Mouse (Mus musculus) left cerebral cortex, postnatal 10 days (tissue): ENCODE results near the gene Nid2. TPM values are rescaled to one million over a fixed set of nuclear protein-coding genes. Genes with fewer than 3 reads are reported as not detected.

ENCODE experiments used
- DNase-seq, 2 experiments: peaks; one replicate each; pipeline ENCODE4 v3.0.0; 2021 to 2022; ENCODE audit warnings: low spot score in 2 of 2, mixed read lengths in 1 of 2; ENCODE audit errors: extremely low spot score in 1 of 2
- intact Hi-C: fragments of 180-260 bp; cut with DNase I; formaldehyde crosslinking; loops from one replicate; pipeline ENCODE4 v1.15.1; 2025
- total RNA-seq, 2 experiments: library from RNA; stranded (reverse); gene quantifications; 2 replicates each; pipeline ENCODE4 v1.2.3; 2021

Gene Nid2
- total RNA-seq, 2 experiments from 2014 or later, result 13.0 to 14.9 TPM

GRCm38 (mm10) chr14:19739416-19740146, 11.5 kb upstream of the Nid2 start:
- intact Hi-C loops, result no loop called here

GRCm38 (mm10) chr14:19740147-19740738, 10.8 kb upstream of the Nid2 start:
- DNase-seq, result no peak
- intact Hi-C loops, result no loop called here

More at GRCm38 (mm10) chr14:19739416-19740146, 11.5 kb upstream of the Nid2 start:
- no peak for DNase-seq

GRCm38 (mm10) chr14:19744876-19745275, 6.2 kb upstream of the Nid2 start:
- DNase-seq, result no peak
- intact Hi-C loops, result no loop called here

- intact Hi-C loops, result no loop called here
- DNase-seq, result no peak
Measured at GRCm38 (mm10) chr14:19746232-19746631, 4.8 kb upstream of the Nid2 start.

- intact Hi-C loops, result no loop called here
Measured at GRCm38 (mm10) chr14:19746731-19747130, 4.3 kb upstream of the Nid2 start.

GRCm38 (mm10) chr14:19749743-19750142, 1.3 kb upstream of the Nid2 start:
- DNase-seq, result no peak
- intact Hi-C loops, result loop anchor here (5.0 kb wide), 2 partner anchors 42 to 48 kb away; no protein-coding TSS in a partner anchor

More at GRCm38 (mm10) chr14:19746731-19747130, 4.3 kb upstream of the Nid2 start:
- no peak for DNase-seq

GRCm38 (mm10) chr14:19750411-19751024, 547 bp upstream of the Nid2 start:
- DNase-seq, result peak in 1 of 2 experiments; percentile 71
- intact Hi-C loops, result loop anchor here (5.0 kb wide), 2 partner anchors 43 to 47 kb away; no protein-coding TSS in a partner anchor

GRCm38 (mm10) chr14:19752276-19752675, 1.2 kb downstream of the Nid2 start:
- intact Hi-C loops, result loop anchor here (5.0 kb wide), 2 partner anchors 45 kb away; no protein-coding TSS in a partner anchor
- DNase-seq, result peak in 1 of 2 experiments; percentile 69

- intact Hi-C loops, result no loop called here
Measured at GRCm38 (mm10) chr14:19759277-19760193, 8.5 kb downstream of the Nid2 start.

GRCm38 (mm10) chr14:19760721-19761120, 9.7 kb downstream of the Nid2 start:
- intact Hi-C loops, result no loop called here
- DNase-seq, result no peak

More at GRCm38 (mm10) chr14:19759277-19760193, 8.5 kb downstream of the Nid2 start:
- DNase-seq, result no peak

GRCm38 (mm10) chr14:19762014-19762413, 10.9 kb downstream of the Nid2 start:
- DNase-seq, result no peak

GRCm38 (mm10) chr14:19763527-19763926, 12.5 kb downstream of the Nid2 start:
- DNase-seq, result peak in 1 of 2 experiments; percentile 56
- intact Hi-C loops, result no loop called here

More at GRCm38 (mm10) chr14:19762014-19762413, 10.9 kb downstream of the Nid2 start:
- intact Hi-C loops, result no loop called here

GRCm38 (mm10) chr14:19764331-19764730, 13.3 kb downstream of the Nid2 start:
- no peak for DNase-seq
- intact Hi-C loops, result no loop called here

- intact Hi-C loops, result no loop called here
- no peak for DNase-seq
Measured at GRCm38 (mm10) chr14:19765539-19766379, 14.7 kb downstream of the Nid2 start.

- DNase-seq, result no peak
- intact Hi-C loops, result no loop called here
Measured at GRCm38 (mm10) chr14:19766380-19766649, 15.2 kb downstream of the Nid2 start.

- no peak for DNase-seq
- intact Hi-C loops, result no loop called here
Measured at GRCm38 (mm10) chr14:19768648-19769047, 17.6 kb downstream of the Nid2 start.

- intact Hi-C loops, result no loop called here
- peak in 1 of 2 experiments; percentile 45 for DNase-seq
Measured at GRCm38 (mm10) chr14:19769441-19770200, 18.6 kb downstream of the Nid2 start.
